Mouse (Mus musculus): ENCODE results near the gene Stx2. TPM values are rescaled to one million over a fixed set of nuclear protein-coding genes. Genes with fewer than 3 reads are reported as not detected.

Gene Stx2
- polyA plus RNA-seq, 1 experiment from 2014 or later, result 34.4 TPM

DNA sequence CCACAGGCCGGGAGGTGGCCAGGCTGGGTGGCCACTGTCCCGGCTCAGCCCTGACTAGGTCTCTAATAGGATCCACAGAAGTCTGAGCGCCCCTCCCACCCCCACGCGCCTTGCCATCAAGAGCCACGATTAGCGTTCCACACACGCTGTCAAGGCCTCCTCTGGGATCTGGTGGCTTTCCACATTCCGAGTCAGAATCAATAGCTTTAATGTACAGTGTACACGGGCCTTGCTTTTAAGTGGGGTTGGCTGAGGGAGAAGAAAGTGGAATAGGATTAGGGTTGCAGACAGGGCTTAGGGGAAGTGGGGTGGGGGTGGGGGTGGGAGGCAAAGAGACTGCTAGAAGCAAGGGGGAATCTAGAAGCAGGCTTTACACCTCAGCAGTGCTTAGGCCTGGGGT lies 67.9 kb downstream of the Stx2 start:
- no peaks in the 10 kb centered on the region for H3K36me3 ChIP-seq (replicated peaks; ENCODE audit: control insufficient read depth, insufficient read depth, low read depth, low read length)
- ATAC-seq (replicated peaks; ENCODE audit: insufficient number of reproducible peaks, low FRiP score, low TSS enrichment, low read depth), result no peak

DNA sequence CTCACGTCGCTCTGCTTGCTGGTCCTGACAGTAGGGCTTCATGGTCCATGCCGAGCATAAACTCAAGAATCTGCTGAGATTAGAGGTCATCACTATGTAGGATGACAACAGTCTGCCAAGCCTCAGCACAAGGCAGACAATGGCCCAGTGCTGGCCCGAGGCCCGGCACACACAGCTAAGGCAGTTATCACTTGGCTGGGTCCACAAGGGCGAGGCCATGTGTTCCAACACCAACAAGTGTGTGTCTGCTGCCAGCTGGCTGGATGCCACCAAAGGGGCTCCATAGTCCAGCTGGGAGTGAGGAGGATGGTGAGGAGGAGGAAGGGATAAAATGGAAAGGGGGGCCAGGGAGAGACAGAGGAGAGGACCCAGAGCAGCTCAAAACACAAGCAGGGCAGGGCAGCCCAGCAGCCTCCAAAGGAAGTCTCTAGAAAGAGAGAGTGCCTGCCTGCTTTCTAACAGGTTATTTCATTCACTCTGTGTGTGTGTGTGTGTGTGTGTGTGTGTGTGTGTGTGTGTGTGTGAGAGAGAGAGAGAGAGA lies 72.9 kb downstream of the Stx2 start:
- Histone ChIP-seq H3K4me1 (ENCODE audit: control insufficient read depth, insufficient read depth, low read length) (no peaks in the 10 kb centered on the region), H3K36me3 (replicated peaks; ENCODE audit: control insufficient read depth, insufficient read depth, low read depth, low read length) (no peaks in the 10 kb centered on the region), H3K27me3 (ENCODE audit: control insufficient read depth, insufficient read depth, low read length) (no peaks in the 10 kb centered on the region), H3K4me3 (ENCODE audit: low read depth, low read length) (no peak overlapping the region), H3K9ac (replicated peaks; ENCODE audit: low read length) (no peak overlapping the region), H3K27ac (replicated peaks; ENCODE audit: low read depth, low read length) (no peak overlapping the region), H3K4me2 (ENCODE audit: low read depth, low read length) (no peak overlapping the region), H3K9me3 (replicated peaks; ENCODE audit: control insufficient read depth, low read length) (no peaks in the 10 kb centered on the region)
- DNase-seq (ENCODE audit: low spot score) (no peak), ATAC-seq (replicated peaks; ENCODE audit: insufficient number of reproducible peaks, low FRiP score, low TSS enrichment, low read depth) (no peak)
- WGBS, result 88% methylated on average over 6 of the region's 6 CpGs

More for the DNA sequence above, 67.9 kb downstream of the Stx2 start:
- H3K4me1 ChIP-seq (ENCODE audit: control insufficient read depth, insufficient read depth, low read length), result no peaks in the 10 kb centered on the region
- DNase-seq (ENCODE audit: low spot score), result no peak
- no peak overlapping the region for H3K9ac ChIP-seq (replicated peaks; ENCODE audit: low read length)
- WGBS, result 79% methylated on average over 10 of the region's 10 CpGs
- H3K4me3 ChIP-seq (ENCODE audit: low read depth, low read length), result no peak overlapping the region
- H3K27me3 ChIP-seq (ENCODE audit: control insufficient read depth, insufficient read depth, low read length), result no peaks in the 10 kb centered on the region
- H3K4me2 ChIP-seq (ENCODE audit: low read depth, low read length), result no peak overlapping the region
- H3K9me3 ChIP-seq (replicated peaks; ENCODE audit: control insufficient read depth, low read length), result no peaks in the 10 kb centered on the region
- no peak overlapping the region for H3K27ac ChIP-seq (replicated peaks; ENCODE audit: low read depth, low read length)

Other genes with a start within 250 kb of the Stx2 start
- 0.69 and 1.4 TPM in 2 replicates for gene Rimbp2, start 55.1 kb downstream of the Stx2 start, polyA plus RNA-seq (2014; fragmentation: Nextera tagmentation; extraction: Ambion mirVana)
- 872 and 909 TPM in 2 replicates for gene Ran, start 11.5 kb upstream of the Stx2 start, polyA plus RNA-seq (2014; fragmentation: Nextera tagmentation; extraction: Ambion mirVana)
- 0.06 TPM in 1 of 2 replicates, not detected in the other for gene Adgrd1, start 88.2 kb upstream of the Stx2 start, polyA plus RNA-seq (2014; fragmentation: Nextera tagmentation; extraction: Ambion mirVana)